Mouse (Mus musculus) hindlimb bud, embryonic 11.5 days (tissue): ENCODE measurements around the gene Tor1aip1.
"Not testable (repeated sequence)": the region's sequence is repeated elsewhere in the genome, so short reads cannot be mapped to it uniquely, and the experiment has no call there.

Source experiments
- DNase-seq: peaks from one replicate; pipeline ENCODE4 v3.0.0-alpha.2; 2012; ENCODE audit warnings: low read depth, low spot score; ENCODE audit errors: extremely low spot score

Gene Tor1aip1

DNA sequence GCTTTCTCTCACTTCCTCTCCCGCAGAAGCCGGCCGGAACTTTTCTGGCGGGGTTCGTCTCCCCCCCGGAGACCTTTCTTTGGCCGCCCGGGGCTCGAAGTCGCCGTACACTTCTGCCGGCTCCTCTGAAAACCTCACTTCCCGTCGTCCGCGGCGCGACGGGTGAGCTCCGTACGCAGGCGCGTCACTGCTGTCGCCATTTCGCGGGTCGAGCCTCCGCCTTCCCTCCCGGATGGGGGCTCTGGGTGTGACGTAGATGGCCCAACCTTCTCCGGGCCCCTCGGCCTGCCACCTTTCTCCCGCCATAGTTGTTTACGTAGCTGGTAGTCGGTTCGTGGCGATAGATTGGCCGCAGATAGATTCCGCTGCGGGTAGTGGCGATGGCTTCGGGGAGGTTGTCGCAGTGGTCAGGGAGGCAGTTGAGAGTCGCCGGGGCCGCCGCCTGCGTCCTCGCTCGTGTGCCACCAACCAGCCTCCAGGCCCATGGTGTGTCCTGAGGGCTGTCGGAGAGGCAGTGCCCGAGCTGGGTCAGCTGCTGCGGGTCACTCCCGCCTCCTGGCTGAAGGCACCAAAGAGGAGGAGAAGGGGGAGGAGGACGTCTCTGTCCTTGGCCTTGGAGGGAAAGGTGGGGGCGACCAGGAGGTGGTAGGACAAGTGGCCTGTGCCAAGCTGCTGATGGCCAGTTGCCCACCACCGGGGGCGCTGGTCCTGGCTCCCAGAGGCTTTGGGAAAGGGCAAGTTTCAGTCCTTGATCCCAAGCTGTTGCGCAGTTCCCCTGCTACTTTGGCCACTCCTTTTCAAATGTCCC lies at the start of gene Tor1aip1:
TSS of gene Tor1aip1 (minus strand) at position 551 of the 808 bp plus-strand sequence.
- DNase-seq: peak; percentile 91

DNA sequence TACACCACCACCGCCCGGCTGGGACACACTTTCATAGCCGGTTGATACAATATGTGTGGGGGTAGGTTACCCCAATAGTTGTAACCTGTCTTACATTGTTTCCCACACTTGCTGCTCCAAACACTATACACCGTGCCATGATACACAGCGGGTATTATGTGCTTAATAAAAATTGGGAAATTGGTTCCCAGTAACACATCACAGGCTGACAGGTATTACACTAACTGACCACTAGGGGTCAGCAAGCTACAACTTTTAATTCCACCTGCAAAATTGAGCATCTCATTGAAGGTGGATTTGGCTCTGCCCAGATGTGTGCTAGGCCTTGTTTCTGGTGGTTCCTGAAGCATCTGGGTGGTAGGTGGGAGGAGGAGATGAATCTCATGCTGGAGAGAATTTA lies 49.5 kb upstream of the Tor1aip1 start:
- peak; percentile 56 for DNase-seq

DNA sequence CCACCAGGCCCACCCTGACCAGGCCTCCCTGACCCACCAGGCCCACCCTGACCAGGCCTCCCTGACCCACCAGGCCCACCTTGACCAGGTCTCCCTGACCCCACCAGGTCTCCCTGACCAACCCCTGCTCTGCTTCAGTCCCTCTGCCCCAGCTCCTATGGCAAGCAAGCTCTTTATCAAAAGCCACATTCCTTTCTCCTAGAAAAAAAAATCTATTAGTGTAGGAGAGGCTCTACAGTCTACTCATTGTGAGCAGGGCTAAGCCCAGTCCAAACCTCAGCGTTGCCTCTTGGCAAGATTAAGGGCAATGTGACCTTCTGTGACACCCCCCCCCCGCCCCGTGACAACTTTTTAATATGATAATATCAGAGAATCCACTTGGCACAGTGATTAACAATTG lies 48.3 kb upstream of the Tor1aip1 start:
- no peak for DNase-seq

DNA sequence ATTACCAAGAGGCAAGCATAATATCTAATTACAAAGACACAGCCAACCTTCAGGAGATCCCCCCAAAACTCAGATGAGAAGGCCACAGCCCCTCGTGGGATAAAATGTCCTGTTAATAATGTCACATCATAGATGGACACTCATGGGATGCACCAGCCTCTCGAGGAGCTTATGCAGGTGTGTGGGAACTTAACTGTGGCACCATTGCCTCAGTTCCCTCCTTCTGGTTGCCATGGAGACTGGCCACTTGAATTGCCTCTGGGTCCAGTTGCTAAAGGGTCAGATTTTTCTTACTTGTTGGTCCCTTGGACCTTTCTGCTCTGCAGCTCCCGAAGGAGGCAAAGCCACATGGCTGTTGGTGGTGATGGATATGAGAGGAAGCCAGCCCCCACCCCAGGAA lies 41.4 kb upstream of the Tor1aip1 start:
- DNase-seq: no peak

DNA sequence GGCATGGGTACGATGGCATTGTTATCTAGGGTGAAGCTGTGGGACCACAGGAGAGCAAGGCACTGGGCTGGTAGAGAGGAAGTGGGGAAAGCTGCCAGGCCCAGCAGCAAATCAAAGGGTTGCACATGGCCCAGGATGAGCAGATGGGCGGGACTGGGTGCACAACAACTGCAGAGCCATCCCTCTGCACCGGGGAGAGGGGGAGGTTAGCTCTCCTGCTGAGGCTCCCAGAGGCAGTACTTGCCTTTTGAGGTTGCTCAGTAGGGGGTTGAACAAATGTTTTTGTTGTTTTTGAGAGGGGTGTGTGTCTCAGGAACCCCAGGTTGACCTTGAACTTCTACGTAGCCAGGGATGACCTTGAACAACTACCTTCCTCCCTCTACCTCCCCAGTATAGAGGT lies 40.2 kb upstream of the Tor1aip1 start:
- no peak for DNase-seq

DNA sequence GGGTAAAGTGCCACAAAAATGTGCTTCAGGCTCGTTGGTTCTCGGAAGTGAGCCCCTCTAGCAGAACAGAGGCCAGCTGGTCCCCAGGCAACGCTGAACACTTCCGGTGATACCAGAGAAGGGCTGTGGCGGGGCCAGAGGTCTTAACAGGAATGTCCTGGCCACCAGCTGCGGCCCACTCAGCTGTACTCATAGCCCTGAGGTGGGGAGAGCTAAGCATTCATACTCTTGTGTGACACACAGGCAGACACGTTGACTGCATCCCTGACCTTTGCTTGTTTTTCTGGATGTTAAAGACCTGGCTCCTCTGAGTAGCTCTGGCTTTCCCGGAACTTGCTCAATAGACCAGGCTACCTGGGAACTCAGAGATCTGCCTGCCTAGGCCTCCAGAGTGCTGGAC lies 38.3 kb upstream of the Tor1aip1 start:
- no peak for DNase-seq

DNA sequence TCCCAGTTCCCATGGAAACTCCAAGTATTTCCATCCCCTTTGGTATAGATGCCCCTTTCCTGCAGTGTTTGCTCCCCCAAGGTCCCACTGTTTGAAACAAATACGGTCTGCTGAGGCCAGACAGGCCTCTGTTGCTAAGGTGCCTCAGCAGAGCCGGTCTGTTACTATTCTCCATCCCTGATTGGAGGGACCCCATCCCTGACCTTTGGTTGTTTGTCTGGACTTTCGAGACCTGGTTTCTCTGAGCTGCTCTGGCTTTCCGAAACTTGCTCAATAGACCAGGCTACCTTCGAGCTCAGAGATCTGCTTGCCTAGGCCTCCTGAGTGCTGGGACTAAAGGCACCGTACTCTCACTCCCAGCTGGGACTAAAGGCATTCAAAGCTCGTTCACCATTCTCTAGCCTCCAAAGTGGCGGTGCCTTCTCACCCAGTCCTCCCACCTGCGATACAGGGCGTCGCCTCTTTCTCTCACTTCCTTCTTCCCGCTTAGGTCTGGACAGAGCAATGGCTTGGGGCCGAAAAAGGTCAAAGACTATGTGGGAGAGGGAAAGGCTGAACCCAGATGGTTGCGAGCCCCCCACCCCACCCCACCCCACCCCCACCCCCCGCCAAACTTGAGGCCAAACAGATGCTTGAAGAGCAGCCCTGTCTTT lies 37.0 kb upstream of the Tor1aip1 start:
- DNase-seq: no peak

DNA sequence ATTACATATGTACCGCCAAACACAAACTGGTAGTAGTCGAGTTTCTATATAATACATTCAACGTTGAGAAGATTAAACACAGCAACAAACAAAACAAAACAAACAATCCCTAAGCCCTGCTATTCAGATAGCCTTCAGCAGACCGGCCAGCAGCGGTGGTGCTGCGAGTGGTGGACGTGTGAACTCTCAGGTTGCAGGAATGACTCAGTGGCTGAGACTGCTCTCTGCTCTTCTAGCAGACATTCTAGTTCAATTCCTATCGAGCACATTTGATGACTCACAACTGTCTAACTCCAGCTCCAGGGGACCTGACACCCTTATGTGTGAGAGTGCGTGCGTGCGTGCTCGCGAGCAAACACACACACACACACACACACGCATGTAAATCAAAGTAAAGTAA lies 33.8 kb upstream of the Tor1aip1 start:
- no peak for DNase-seq

DNA sequence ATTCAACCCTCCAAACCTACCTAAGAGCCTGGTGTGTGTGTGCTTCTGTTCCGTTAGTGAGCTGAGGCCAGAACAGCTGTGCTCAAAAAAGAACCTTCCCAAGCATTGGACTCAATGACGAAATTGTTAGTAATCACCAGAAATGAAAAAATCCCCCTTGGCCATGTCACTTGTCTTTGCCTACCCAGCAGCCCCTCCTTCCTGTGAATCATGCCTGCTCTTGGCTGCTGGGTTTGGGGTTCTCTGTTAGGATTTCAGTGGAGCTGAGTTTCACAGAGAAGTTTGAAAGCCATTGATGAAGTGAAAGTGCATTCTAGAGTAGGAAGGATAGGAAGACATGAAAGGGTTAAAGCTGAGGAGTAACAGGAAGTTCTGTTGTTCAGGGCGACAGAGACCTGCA lies 29.9 kb upstream of the Tor1aip1 start:
- no peak for DNase-seq

DNA sequence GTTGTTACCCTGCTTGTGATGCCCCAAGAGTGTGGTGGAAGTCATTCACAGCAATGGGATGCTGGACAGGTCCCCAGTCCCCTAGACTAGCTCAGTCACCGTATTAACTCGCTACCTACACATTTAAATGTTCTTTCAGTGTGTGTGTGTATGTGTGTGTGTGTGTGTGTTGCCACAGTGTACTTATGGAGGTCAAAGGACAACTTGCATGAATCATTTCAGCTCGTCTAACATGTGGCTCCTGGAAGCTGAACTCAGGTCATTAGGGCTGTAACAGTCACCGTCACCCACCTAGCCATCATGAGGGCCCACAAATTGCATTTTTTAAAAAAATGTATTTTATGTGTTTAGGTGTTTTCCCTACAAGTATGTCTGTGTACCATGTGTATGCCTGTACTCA lies 25.9 kb upstream of the Tor1aip1 start:
- no peak for DNase-seq

DNA sequence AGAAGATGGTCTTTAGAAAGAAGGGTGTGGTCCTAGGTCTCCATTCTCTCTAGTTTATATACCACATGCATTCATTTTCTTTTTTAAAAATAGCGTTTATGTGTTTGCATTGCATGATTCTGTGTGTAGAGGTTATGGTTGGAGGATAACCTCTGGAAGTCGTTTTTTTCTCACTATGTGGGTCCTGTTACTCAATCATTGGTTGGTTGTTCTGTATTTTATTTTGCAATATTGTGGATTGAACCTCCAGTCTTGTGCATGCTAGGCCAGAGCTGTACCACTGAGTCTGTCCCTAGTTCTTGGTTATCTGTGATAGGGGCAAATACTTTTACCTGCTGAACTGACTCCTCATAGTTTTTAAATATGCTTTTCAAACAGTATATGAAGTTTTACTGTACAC lies 21.9 kb upstream of the Tor1aip1 start:
- no peak for DNase-seq

DNA sequence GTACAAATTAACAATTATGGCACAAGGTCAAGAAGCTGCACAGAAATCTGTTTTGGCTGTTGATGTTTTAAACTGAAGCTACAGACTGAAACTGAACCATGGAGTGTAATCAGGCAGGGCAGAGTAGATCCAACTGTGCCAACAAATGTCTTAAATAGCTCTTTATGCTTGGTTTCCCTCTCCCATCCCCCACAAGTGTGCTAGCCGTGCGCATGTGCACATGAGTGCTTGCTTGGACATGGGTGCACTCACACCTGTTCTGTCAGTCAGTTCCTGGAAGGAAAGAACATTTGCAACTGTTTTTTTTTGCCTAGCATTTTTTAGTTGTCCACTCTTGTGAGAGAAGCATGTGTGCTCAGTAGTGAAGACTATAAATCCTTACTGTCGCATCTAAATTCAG lies 10.4 kb upstream of the Tor1aip1 start:
- no peak for DNase-seq

DNA sequence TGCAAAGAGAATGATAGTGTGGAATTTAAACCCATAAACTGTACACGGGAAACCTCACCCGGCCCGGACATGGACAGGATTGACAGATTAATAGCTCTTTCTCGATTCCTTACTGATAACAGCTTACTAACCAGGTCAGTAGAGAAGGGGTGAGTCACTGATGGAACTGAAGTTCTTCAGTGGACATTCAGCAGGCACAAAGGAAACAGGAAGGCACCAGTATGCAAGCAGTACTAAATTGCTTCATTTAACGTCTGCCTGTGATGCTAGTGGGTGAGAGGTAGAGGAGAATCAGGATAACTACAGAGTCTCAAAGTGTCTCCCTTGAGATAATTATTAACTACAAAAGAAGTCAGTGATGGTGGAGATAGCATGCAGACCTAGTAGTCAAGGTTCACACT lies 7.9 kb upstream of the Tor1aip1 start:
- DNase-seq: no peak

DNA sequence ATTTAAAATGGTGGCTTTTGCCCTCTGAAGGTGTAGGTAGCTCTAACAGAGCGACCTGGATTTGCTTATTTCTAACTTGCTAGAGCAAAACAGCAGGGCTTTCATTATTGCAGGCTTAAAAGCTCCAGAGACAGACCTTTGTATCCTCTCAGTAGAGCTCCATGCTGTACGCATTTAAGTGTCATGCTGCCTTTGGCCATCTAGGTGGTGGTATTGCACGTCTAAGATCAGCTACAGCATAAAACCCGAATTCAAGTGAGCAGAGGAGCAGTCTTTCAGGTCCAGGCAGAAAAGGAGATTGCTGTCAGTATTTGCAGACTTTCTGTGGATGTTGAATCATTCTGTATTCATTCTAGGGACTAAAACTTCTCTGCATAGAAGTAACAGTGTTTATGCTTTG lies 6.7 kb upstream of the Tor1aip1 start:
- DNase-seq: no peak

DNA sequence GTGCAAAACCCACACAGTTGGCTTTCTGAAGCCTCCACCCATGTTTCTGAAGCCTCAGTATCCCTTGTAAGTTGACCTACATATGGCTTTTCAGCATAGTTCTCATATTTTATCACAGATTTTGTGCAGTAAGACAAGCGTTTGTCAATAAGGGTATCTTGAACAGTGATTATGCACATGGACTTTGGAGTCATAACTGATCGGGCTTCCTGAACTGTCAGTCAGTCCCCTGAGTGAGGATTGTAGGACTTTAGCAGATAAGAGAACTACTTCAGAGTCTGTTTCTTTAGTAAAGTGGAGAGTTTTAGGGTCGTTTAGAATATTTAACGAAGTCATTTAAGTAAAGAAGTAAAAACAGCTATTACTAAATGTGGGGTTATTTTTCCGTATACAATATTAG lies 6.2 kb upstream of the Tor1aip1 start:
- no peak for DNase-seq

DNA sequence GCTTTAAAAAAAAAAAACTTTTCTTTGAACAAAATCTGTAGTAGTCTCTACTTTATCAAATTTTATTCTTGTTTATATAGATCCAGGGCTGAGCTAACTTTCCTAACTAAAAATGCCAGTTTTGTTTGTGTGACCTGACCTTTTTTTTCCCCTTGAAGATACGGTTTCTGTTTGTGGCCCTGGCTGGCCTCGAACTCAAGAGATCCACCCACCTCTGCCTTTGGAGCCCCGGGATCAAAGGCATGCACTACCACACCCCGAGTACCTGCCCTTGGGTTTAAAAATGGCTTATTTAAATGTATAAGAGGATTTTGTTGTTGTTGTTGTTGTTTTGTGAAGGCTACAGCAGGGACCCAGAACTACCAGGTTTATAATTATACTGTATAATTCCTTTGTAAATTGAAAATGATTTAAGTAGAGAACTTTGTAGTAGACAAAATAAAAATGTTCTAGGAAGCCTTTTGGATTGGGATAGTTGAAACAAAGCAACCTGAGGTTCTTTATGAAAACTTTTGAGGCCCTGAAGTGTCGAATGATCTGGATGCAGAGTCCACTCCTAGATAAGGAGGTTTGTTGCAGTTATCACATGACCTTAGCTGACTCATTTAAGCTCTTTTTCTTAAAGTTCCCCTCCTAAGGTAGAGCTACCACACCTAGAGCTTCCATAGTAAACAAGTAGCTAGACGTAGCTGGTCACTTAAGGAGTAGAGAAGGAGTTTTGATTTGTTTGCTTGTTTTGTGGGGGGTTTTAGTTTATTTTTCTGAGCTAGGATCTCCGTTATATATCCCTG lies 5.4 kb upstream of the Tor1aip1 start:
- DNase-seq: no peak

DNA sequence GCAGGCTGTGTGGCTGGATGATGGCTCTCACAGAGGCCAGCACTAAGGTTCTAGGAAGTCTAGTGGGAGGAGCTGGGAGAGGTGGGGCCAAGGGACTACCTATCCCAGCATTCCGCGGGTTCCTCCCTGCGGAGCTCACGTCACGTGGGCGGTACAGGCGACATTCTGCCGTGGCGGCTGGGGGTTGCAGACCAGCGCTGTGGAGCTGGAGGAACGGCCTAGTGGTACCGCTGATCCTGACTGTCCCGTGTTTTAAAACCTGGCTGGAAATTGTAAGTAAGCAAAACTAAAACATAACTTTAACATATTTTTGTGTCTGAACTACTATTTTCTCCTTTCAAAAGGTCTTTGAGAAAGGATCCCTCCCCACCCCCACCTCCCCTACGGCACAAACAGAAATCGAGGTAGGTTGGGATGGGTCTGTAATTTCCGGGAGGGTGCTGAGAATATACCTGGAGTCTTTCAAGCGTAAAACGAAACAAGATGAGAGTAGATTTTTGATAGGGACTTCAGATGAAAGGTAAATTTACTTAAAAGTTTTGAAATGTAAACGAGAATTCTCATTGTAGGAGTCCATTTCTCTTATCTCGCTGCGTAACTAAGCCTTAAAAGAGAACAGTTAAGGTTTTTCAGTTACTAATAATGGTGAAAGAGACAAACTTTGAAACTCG lies 4.6 kb upstream of the Tor1aip1 start:
- DNase-seq: peak; percentile 73

DNA sequence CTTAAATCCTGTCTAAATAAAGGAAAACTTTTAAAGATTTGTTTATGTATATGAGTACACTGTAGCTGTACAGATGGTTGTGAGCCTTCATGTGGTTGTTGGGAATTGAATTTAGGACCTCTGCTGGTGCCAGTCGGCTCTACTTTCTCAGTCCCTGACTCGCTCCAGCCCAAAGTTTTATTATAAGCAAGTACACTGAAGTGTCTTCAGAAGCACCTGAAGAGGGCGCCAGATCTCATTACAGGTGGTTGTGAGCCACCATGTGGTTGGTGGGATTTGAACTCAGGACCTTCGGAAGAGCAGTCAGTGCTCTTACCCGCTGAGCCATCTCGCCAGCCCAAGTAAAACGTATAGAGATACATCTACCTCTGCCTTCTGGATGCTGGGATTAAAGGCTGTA lies 3.7 kb upstream of the Tor1aip1 start:
- not testable (repeated sequence) for DNase-seq

DNA sequence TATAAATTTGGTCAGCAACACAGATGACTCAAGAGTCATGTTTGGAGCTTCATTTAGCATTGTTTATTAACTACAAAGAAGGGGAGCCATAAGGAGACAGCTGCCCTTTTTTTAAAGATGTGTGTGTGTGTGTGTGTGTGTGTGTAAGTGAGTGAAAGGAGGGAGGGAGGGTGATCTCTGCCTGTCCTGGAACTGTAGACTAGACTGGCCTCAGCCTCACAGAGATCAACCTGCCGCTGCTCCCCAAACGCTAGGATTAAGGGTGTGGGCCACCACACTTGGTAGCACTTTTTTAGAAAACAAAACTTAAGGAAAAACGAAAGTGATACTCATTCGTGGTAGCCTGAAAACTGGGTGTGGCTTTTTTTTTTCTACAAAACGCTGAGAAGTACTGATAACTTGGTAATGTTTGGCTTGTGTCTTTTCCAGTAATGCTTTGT lies 884 bp upstream of the Tor1aip1 start:
- DNase-seq: no peak

DNA sequence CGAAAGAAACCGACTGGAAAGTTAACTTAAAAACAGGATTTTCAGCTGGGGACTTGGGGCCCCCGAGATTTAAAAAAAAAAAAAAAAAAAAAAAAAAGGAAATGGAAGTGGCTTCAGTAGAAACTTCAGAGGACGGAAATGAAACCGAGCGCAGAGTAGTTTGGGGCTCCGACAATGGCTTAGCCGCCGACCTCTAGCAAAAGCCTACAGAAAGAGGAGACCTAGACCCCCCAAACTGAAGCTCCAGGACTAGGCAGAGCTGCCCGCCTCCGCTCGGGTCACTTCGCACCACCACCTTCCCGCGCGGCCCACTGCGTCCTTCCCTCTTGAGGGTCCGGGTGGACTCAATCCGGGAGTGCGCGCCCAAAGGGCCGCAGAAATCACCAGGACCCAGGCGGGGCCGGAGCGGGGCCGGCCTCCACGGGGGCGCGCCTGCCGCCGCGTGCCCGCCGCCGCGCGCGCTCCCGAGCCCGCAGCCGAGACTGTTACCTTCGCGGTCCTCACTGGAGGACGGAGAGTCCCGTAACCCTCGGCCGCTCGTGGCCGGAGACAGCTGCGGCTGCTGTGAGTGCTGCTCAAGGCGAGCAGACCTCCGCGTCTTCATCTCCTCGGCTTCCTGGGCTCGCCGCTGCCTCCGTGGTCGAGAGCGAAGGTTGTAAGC lies 881 bp downstream of the Tor1aip1 start, which contains the start of gene Tor1aip2:
TSS of gene Tor1aip2 (plus strand) at position 135 of the 661 bp plus-strand sequence.
- peak; percentile 37 for DNase-seq

DNA sequence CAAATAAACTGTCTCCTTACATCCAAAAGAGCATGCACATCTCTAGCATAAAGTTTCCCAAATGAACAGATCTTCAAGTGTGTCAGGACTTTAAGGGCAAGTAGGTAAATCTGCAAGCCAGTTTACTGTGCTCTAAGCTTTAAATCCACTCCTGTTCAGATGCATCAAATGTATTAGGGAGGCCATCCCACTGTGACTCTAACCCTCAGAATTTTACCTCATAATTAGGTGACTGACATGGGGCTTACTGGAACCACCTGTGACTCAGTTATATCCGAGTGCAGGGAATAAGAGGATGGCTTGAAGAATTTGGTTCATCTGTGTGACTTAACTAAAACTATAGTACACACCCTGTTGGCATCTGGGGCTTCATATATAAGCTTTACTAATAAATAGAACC lies 1.6 kb downstream of the Tor1aip1 start:
- DNase-seq: no peak
